Mouse (Mus musculus) cerebellum, adult 2 months (tissue): ENCODE data around the gene Lsm4.

ENCODE experiments used
- CTCF ChIP-seq: fragments of 200-500 bp; IDR thresholded peaks from 2 replicates; pipeline ENCODE4 v1.5.1; 2011; ENCODE audit warnings: low read depth, mild to moderate bottlenecking, control low read depth, low read length, moderate library complexity, borderline replicate concordance; ENCODE audit not compliant: insufficient read depth
- POLR2A ChIP-seq: fragments of 200-500 bp; IDR thresholded peaks from 2 replicates; pipeline ENCODE4 v1.6.1; 2011; ENCODE audit warnings: low read length, control low read depth, borderline replicate concordance; ENCODE audit not compliant: insufficient read depth

DNA sequence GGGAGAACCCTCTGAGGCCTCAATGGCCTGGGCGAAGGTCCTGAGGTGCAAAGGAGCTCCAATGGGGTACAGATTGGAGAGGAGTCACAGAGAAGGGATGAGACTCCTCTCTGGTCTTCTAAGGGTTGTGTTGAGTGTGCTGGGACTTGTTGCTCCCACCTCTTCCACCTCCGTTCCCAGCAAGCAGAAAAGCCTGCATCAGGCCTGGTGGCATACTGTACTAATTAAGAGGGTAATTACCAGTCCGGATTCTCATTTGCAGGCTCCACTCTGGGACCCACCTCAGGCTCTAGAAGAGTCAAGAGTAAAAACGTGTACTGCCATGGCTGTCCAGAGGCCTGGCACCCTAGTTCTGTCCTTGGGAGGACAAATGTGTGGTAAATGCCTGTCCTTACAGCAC is 23.9 kb downstream of the Lsm4 start:
- TF ChIP-seq CTCF, result no peak
- no peak for TF ChIP-seq POLR2A
